Mouse (Mus musculus): ENCODE data around the gene Gm20914.
"Not testable (repeated sequence)": the region's sequence is repeated elsewhere in the genome, so short reads cannot be mapped to it uniquely, and the experiment has no call there.

The Gm20914 gene

GRCm38 (mm10) chrY:5725678-5726077 is at the start of gene Gm20914:
TSS of gene Gm20914 (plus strand) at chrY:5725978.
- not testable (repeated sequence) for DNase-seq (ENCODE audit: low read depth, low spot score)

Data from CD4-positive helper T cell, adult 2 months (primary cell).